Mouse (Mus musculus) lung, adult 2 months (tissue): ENCODE data around the gene Ptpn4.

Experiments
- CTCF ChIP-seq: fragments of 200-500 bp; IDR thresholded peaks from 2 replicates; pipeline ENCODE4 v1.5.1; 2011; ENCODE audit warnings: mild to moderate bottlenecking, low read length, control low read depth; ENCODE audit not compliant: insufficient read depth
- POLR2A ChIP-seq: fragments of 200-500 bp; IDR thresholded peaks from 2 replicates; pipeline ENCODE4 v1.6.1; 2011; ENCODE audit warnings: low read depth, mild to moderate bottlenecking, control low read depth, low read length, borderline replicate concordance; ENCODE audit errors: extremely low read depth

- TF ChIP-seq POLR2A (no peak), CTCF (no peak)
These were observed 866 bp downstream of the Ptpn4 start for GRCm38 (mm10) chr1:119836479-119837015.
